Mouse (Mus musculus) forebrain, embryonic 12.5 days (tissue): Measurements from ENCODE around the gene Acot13. TPM values are rescaled to one million over a fixed set of nuclear protein-coding genes. Genes with fewer than 3 reads are reported as not detected.

Experiments used
- polyA plus RNA-seq: library from polyadenylated mRNA; unstranded; fragments of >200 nt; fragmentation: Nextera tagmentation; extraction: Ambion mirVana; gene quantifications from 2 replicates; pipeline ENCODE4 v1.2.1, GENCODE M21; 2016

Gene Acot13
- polyA plus RNA-seq, 1 experiment from 2014 or later, result 57.4 TPM

Other genes starting within 250 kb of the Acot13 start
- 16.6 and 17.8 TPM in 2 replicates for gene Ripor2, start 249.4 kb downstream of the Acot13 start, polyA plus RNA-seq
- gene Armh2, start 90.3 kb downstream of the Acot13 start, polyA plus RNA-seq, result not detected in 2 replicates
- 127 and 131 TPM in 2 replicates for gene Gmnn, start 69.6 kb downstream of the Acot13 start, polyA plus RNA-seq
- gene BC005537, start 29.9 kb downstream of the Acot13 start, polyA plus RNA-seq, result 20.9 and 22.3 TPM in 2 replicates
- 70.3 and 75.0 TPM in 2 replicates for gene Tdp2, start 139 bp upstream of the Acot13 start, polyA plus RNA-seq
- gene D130043K22Rik, start 13.6 kb upstream of the Acot13 start, polyA plus RNA-seq, result 1.1 and 1.6 TPM in 2 replicates
- gene Aldh5a1, start 106.1 kb upstream of the Acot13 start, polyA plus RNA-seq, result 10.6 and 10.9 TPM in 2 replicates
- gene Gpld1, start 111.6 kb upstream of the Acot13 start, polyA plus RNA-seq, result 0.41 and 0.64 TPM in 2 replicates
- gene Mrs2, start 188.8 kb upstream of the Acot13 start, polyA plus RNA-seq, result 23.8 and 31.4 TPM in 2 replicates
- gene Dcdc2a, start 224.5 kb upstream of the Acot13 start, polyA plus RNA-seq, result 0.86 and 1.9 TPM in 2 replicates